Mouse (Mus musculus) midbrain, embryonic 16.5 days (tissue): ENCODE data around the gene Gm5930. TPM values are rescaled to one million over a fixed set of nuclear protein-coding genes. Genes with fewer than 3 reads are reported as not detected.
"Not testable (repeated sequence)": the region's sequence is repeated elsewhere in the genome, so short reads cannot be mapped to it uniquely, and the experiment has no call there.

ENCODE experiments used
- ATAC-seq: fragments of 200-750 bp; cut with Nextera tagmentation; 2 replicates; pipeline ENCODE4 v1.8.0; 2017; ENCODE audit warnings: moderate TSS enrichment
- H3K27ac ChIP-seq: fragments of 300-500 bp; sonication (generic); 2 replicates; pipeline ENCODE4 v1.5.1; 2014; ENCODE audit warnings: mild to moderate bottlenecking, low read length, mixed read lengths
- H3K27me3 ChIP-seq: fragments of 300-500 bp; sonication (generic); 2 replicates; pipeline ENCODE4 v1.6.1; 2014; ENCODE audit warnings: low read depth, low read length, mixed read lengths; ENCODE audit not compliant: control insufficient read depth, insufficient read depth
- H3K36me3 ChIP-seq: fragments of 300-500 bp; sonication (generic); 2 replicates; pipeline ENCODE4 v1.6.1; 2014; ENCODE audit warnings: mild to moderate bottlenecking, low read length, moderate library complexity, mixed read lengths; ENCODE audit not compliant: control insufficient read depth, insufficient read depth
- H3K4me1 ChIP-seq: fragments of 300-500 bp; sonication (generic); 2 replicates; pipeline ENCODE4 v1.6.1; 2014; ENCODE audit warnings: mild to moderate bottlenecking, low read length, mixed read lengths; ENCODE audit not compliant: control insufficient read depth, insufficient read depth
- H3K4me2 ChIP-seq: fragments of 300-500 bp; sonication (generic); 2 replicates; pipeline ENCODE4 v1.6.1; 2014; ENCODE audit warnings: mild to moderate bottlenecking, low read length, mixed read lengths
- H3K4me3 ChIP-seq: fragments of 300-500 bp; sonication (generic); 2 replicates; pipeline ENCODE4 v1.5.1; 2014; ENCODE audit warnings: low read depth, mild to moderate bottlenecking, low read length, moderate library complexity, mixed read lengths
- H3K9ac ChIP-seq: fragments of 300-500 bp; sonication (generic); 2 replicates; pipeline ENCODE4 v1.6.1; 2014; ENCODE audit warnings: low read depth, low read length, mixed read lengths
- H3K9me3 ChIP-seq: fragments of 300-500 bp; sonication (generic); replicated peaks from 2 replicates; pipeline ENCODE4 v1.6.1; 2014; ENCODE audit warnings: mild to moderate bottlenecking, low read length, mixed read lengths; ENCODE audit not compliant: control insufficient read depth, poor library complexity, severe bottlenecking
- WGBS: fragments of 180-500 bp; shearing (Covaris S2); extraction: QIAGEN DNeasy Blood & Tissue Kit; methylation state at CpG from one replicate; pipeline ENCODE4 v1.1.7; 2014; 5-methylcytosine and 5-hydroxymethylcytosine counted together
- polyA plus RNA-seq: library from polyadenylated mRNA; unstranded; fragments of >200 nt; fragmentation: Nextera tagmentation; extraction: Ambion mirVana; gene quantifications from 2 replicates; pipeline ENCODE4 v1.2.1, GENCODE M21; 2015

Gm5930 gene
- polyA plus RNA-seq: not detected in 2 replicates

- not testable (repeated sequence) for H3K27me3 ChIP-seq, H3K4me3 ChIP-seq, H3K9me3 ChIP-seq, H3K9ac ChIP-seq, H3K4me1 ChIP-seq, H3K27ac ChIP-seq, ATAC-seq, H3K4me2 ChIP-seq, H3K36me3 ChIP-seq
- no CpG with 5 or more reads among the region's 2 CpGs for WGBS
Observed at GRCm38 (mm10) chr14:44338484-44338883, at the start of gene Gm5930. Gm5930 (minus strand) TSS chr14:44338584.

- H3K27ac ChIP-seq, H3K4me1 ChIP-seq, H3K27me3 ChIP-seq, H3K9ac ChIP-seq, H3K4me3 ChIP-seq, H3K36me3 ChIP-seq, ATAC-seq, H3K9me3 ChIP-seq, H3K4me2 ChIP-seq: not testable (repeated sequence)
- 88% methylated on average over 3 of the region's 4 CpGs for WGBS
Observed at GRCm38 (mm10) chr14:44384233-44384632, 45.8 kb upstream of the Gm5930 start.

- not testable (repeated sequence) for H3K9me3 ChIP-seq, H3K4me2 ChIP-seq, H3K27me3 ChIP-seq, ATAC-seq, H3K27ac ChIP-seq, H3K4me3 ChIP-seq, H3K9ac ChIP-seq, H3K36me3 ChIP-seq, H3K4me1 ChIP-seq
- WGBS: 96% methylated on average over 4 of the region's 4 CpGs
Observed at GRCm38 (mm10) chr14:44365057-44365456, 26.7 kb upstream of the Gm5930 start, which contains the start of gene Gm8229. Gm8229 (plus strand) TSS chr14:44365357.

GRCm38 (mm10) chr14:44362301-44362700 lies 23.9 kb upstream of the Gm5930 start:
- not testable (repeated sequence) for H3K4me1 ChIP-seq, H3K4me3 ChIP-seq, H3K27ac ChIP-seq, H3K9ac ChIP-seq, H3K27me3 ChIP-seq, ATAC-seq, H3K4me2 ChIP-seq, H3K36me3 ChIP-seq, H3K9me3 ChIP-seq

DNA sequence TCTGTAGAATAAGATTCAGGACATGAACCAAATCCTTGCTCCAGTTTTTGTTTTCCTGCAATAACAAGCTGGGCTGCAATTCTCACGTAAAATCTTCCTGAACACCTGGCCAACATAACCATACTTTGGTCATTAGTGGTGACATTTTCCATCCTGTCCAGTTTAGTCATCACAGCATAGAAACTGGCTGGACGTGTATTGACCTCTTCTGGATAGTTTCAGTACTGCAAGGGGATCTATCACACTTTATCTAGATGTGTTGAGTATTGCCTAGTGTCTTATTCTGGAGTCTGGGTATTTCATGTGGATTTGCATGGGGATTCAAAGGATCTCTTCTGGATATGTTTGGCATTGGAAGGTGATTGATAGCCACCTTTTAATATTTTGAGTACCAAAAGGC lies 23.0 kb upstream of the Gm5930 start:
- ATAC-seq, H3K9ac ChIP-seq, H3K4me2 ChIP-seq, H3K4me3 ChIP-seq, H3K27me3 ChIP-seq, H3K4me1 ChIP-seq, H3K27ac ChIP-seq, H3K9me3 ChIP-seq, H3K36me3 ChIP-seq: not testable (repeated sequence)
- whole genome bisulfite sequencing: 51% methylated on average over 2 of the region's 2 CpGs

GRCm38 (mm10) chr14:44312049-44312448 lies 26.3 kb downstream of the Gm5930 start:
- H3K9me3 ChIP-seq, H3K36me3 ChIP-seq, H3K4me3 ChIP-seq, H3K27me3 ChIP-seq, H3K4me2 ChIP-seq, H3K9ac ChIP-seq, H3K27ac ChIP-seq, H3K4me1 ChIP-seq, ATAC-seq: not testable (repeated sequence)
- 85% methylated on average over 4 of the region's 4 CpGs for WGBS

GRCm38 (mm10) chr14:44285280-44285679 lies 53.1 kb downstream of the Gm5930 start, which contains the start of gene Gm8220:
Gm8220 (plus strand) TSS chr14:44285580.
- not testable (repeated sequence) for ATAC-seq, H3K27me3 ChIP-seq, H3K9ac ChIP-seq, H3K4me1 ChIP-seq, H3K36me3 ChIP-seq, H3K9me3 ChIP-seq, H3K4me3 ChIP-seq, H3K27ac ChIP-seq, H3K4me2 ChIP-seq
- 89% methylated on average over 1 of the region's 2 CpGs for WGBS

Other genes starting within 250 kb of the Gm5930 start
- gene Ear2, start 235.9 kb downstream of the Gm5930 start, polyA plus RNA-seq: not detected in 2 replicates
- not detected in 2 replicates for gene Gm3327, start 214.7 kb downstream of the Gm5930 start, polyA plus RNA-seq
- not detected in 2 replicates for gene Gm8212, start 140.9 kb downstream of the Gm5930 start, polyA plus RNA-seq
- not detected in 2 replicates for gene 4930503E14Rik, start 125.3 kb downstream of the Gm5930 start, polyA plus RNA-seq
- gene Gm8220, start 53.0 kb downstream of the Gm5930 start, polyA plus RNA-seq: not detected in 2 replicates
- gene Gm8229, start 26.8 kb upstream of the Gm5930 start, polyA plus RNA-seq: not detected in 2 replicates
- gene Gm3371, start 72.1 kb upstream of the Gm5930 start, polyA plus RNA-seq: not detected in 2 replicates
- not detected in 2 replicates for gene Gm8232, start 95.1 kb upstream of the Gm5930 start, polyA plus RNA-seq
- not detected in 2 replicates for gene BC061237, start 153.9 kb upstream of the Gm5930 start, polyA plus RNA-seq
- not detected in 2 replicates for gene Gm17093, start 179.7 kb upstream of the Gm5930 start, polyA plus RNA-seq
- gene Gm8247, start 244.6 kb upstream of the Gm5930 start, polyA plus RNA-seq: not detected in 2 replicates